Mouse (Mus musculus): ENCODE measurements around the gene Mical2.

DNA sequence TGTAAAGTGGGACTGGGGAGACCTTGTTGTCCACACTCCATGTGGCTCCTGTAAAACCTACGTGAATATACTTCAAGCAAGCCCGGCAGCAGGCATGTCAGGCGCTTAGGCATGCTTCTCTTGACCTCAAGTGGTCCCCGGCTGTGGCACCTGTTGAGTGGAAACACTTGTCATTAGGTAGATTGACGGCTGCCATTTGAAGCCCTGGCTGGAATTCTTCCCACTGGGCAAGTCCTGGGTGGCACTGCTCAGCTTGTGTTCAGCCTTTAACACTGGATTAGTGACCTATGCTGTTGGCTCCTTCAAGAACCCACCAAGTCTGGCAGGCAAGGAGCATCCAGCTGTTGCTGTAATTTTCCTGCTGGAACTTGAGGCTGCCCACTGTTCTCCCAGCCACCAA is 63.9 kb downstream of the Mical2 start:
- TF ChIP-seq POLR2AphosphoS5 (IDR thresholded peaks at IDR 0.05; ENCODE audit: insufficient replicate concordance, low read depth, low read length), result no peak
- TF ChIP-seq GATA1 (IDR thresholded peaks at IDR 0.05; ENCODE audit: borderline replicate concordance, low read length), result no peak
- TF ChIP-seq CTCF (IDR thresholded peaks at IDR 0.05; ENCODE audit: low read depth, low read length), result no peak
- TF ChIP-seq TAL1 (conservative IDR thresholded peaks at IDR 0.05; ENCODE audit: low read depth, low read length), result no peak

Data from G1E (cell line).